Mouse (Mus musculus) heart, embryonic 10.5 days (tissue): ENCODE data around the gene Cd6. TPM values are rescaled to one million over a fixed set of nuclear protein-coding genes. Genes with fewer than 3 reads are reported as not detected.

Source experiments
- DNase-seq: peaks from one replicate; pipeline ENCODE4 v3.0.0-alpha.2; 2017; ENCODE audit warnings: low spot score
- H3K27ac ChIP-seq: fragments of 300-500 bp; sonication (generic); 2 replicates; pipeline ENCODE4 v1.5.1; 2016; ENCODE audit warnings: mild to moderate bottlenecking
- H3K27me3 ChIP-seq: fragments of 300-500 bp; sonication (generic); 2 replicates; pipeline ENCODE4 v1.6.1; 2016; ENCODE audit warnings: mild to moderate bottlenecking; ENCODE audit not compliant: poor library complexity, insufficient read depth, severe bottlenecking
- H3K36me3 ChIP-seq: fragments of 300-500 bp; sonication (generic); 2 replicates; pipeline ENCODE4 v1.6.1; 2016; ENCODE audit warnings: mild to moderate bottlenecking, moderate library complexity
- H3K4me1 ChIP-seq: fragments of 300-500 bp; sonication (generic); 2 replicates; pipeline ENCODE4 v1.6.1; 2016; ENCODE audit warnings: mild to moderate bottlenecking
- H3K4me3 ChIP-seq: fragments of 300-500 bp; sonication (generic); 2 replicates; pipeline ENCODE4 v1.5.1; 2016; ENCODE audit warnings: mild to moderate bottlenecking, moderate library complexity
- H3K9me3 ChIP-seq: fragments of 300-500 bp; sonication (generic); 2 replicates; pipeline ENCODE4 v1.6.1; 2016; ENCODE audit warnings: mild to moderate bottlenecking, moderate library complexity
- WGBS: fragments of 180-500 bp; shearing (Covaris S2); methylation state at CpG from one replicate; pipeline ENCODE4 v1.1.7; 2016; 5-methylcytosine and 5-hydroxymethylcytosine counted together
- polyA plus RNA-seq: library from polyadenylated mRNA; unstranded; fragments of >200 nt; fragmentation: Nextera tagmentation; extraction: Ambion mirVana; gene quantifications from 2 replicates; pipeline ENCODE4 v1.2.1, GENCODE M21; 2016

The Cd6 gene
- polyA plus RNA-seq, 1 experiment from 2014 or later = not detected

DNA sequence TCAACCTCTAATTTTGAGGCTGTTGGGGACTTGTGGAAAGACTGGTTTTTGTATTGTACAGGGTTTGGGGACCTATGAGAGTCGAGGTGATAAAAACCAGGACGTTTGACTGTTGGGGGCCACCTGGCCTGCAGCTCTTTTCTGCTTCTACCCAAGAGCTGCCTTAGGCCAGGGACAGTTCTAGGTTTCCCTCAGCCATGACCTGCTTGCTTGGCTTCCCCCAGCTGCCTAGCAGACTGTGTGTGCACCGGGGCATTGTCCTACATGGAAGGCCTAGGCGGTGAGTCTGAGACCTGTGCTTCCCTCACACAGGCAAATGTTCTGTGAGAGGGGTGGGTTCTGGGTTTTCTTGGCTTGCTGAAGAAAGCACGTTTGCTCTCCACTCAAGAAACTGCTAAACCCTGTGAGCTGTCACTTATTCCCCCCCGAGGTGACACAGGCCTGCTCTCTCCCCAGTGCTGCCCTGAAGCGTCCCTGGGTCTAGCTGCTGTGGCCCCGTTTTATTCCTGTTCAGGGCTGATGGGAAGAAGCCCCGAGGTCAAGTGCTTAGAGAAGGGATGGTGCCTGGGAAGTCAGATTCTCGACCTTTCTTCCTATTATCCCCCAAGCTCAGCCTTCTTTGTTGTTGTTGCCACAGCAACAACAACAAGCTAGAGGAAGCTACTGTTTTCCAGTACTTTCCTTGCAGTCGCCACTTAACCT is 81.3 kb downstream of the Cd6 start:
- Histone ChIP-seq H3K27me3 (no peaks in the 10 kb centered on the region), H3K27ac (no peak overlapping the region), H3K4me3 (no peak overlapping the region), H3K9me3 (no peaks in the 10 kb centered on the region), H3K36me3 (no peaks in the 10 kb centered on the region), H3K4me1 (no peaks in the 10 kb centered on the region)
- WGBS = 59% methylated on average over 11 of the region's 11 CpGs
- peak; percentile 73 for DNase-seq

DNA sequence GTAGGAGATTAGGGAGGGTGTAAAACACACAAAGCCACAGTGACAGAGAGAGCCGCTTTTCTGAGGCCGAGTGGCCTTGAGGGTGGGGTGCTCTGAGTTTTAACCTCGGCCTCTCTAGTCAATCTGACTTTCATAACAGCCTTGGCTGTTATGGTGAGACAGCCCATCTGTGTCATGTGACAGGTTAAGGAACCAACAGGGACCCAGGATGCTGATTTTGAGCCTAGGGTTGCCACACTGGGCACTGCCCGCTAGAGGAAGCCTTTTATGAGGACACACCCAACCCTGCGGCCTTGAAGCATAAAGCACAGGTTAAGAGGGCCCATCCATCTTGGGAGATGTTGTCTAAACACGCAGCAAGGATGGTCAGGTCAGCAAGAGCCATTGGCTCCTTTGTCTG is 82.1 kb downstream of the Cd6 start:
- 83% methylated on average over 6 of the region's 6 CpGs for WGBS
- no peak overlapping the region for H3K27ac ChIP-seq

DNA sequence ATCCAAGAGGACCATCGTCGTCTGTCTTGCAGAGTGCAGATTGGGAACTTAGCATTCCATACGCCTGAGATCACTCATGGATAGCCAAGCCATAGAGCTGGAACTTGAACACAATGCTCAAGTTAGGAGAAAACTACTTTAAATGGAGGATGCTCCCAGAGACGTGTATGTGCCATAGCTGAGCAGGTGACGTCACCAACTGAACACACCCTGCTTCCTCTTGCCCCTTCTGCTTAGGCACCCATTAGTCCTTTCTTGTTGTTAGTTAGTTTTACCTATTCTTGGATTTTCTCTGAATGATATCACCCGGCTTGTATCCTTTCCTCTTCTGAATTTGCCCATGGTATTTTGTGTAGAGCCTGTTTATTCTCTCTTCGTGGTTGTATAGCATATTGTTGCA is 82.7 kb downstream of the Cd6 start:
- Histone ChIP-seq H3K27ac (no peak overlapping the region), H3K4me1 (no peaks in the 10 kb centered on the region), H3K4me3 (no peak overlapping the region), H3K9me3 (no peaks in the 10 kb centered on the region), H3K36me3 (no peaks in the 10 kb centered on the region), H3K27me3 (no peaks in the 10 kb centered on the region)
- DNase-seq = no peak
- WGBS = 76% methylated on average over 7 of the region's 7 CpGs

More for the DNA sequence above, 82.1 kb downstream of the Cd6 start:
- Histone ChIP-seq H3K9me3 (no peaks in the 10 kb centered on the region), H3K36me3 (no peaks in the 10 kb centered on the region), H3K4me3 (no peak overlapping the region), H3K4me1 (no peaks in the 10 kb centered on the region), H3K27me3 (no peaks in the 10 kb centered on the region)
- peak; percentile 65 for DNase-seq

DNA sequence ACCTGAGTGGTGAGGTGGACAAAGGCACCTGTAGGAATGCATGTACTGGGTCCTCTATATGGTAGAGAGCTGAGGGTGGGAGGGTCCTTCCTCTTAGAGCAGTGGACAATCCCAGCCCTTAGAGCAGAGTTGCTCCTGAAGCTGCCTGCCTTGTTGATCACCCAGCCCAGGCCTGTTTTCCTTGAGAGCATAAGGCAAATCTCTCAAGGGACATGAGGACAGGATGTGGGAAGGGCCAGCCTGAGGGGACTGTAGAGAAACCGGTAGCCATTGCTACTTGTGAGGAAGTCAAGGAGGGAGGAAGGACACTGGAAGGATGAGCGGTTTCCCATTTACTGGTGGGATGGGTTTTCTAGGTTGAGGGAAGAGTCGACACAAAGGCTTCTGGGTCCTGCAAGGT is 87.3 kb downstream of the Cd6 start:
- WGBS = 56% methylated on average over 3 of the region's 3 CpGs
- peak; percentile 69 for DNase-seq
- Histone ChIP-seq H3K4me1 (peaks cover 14% of the 10 kb centered on the region), H3K4me3 (no peak overlapping the region), H3K36me3 (no peaks in the 10 kb centered on the region), H3K27ac (no peak overlapping the region), H3K9me3 (no peaks in the 10 kb centered on the region), H3K27me3 (0 out of 2 replicates have a peak, but pooled peaks cover 5% of the 10 kb centered on the region)

DNA sequence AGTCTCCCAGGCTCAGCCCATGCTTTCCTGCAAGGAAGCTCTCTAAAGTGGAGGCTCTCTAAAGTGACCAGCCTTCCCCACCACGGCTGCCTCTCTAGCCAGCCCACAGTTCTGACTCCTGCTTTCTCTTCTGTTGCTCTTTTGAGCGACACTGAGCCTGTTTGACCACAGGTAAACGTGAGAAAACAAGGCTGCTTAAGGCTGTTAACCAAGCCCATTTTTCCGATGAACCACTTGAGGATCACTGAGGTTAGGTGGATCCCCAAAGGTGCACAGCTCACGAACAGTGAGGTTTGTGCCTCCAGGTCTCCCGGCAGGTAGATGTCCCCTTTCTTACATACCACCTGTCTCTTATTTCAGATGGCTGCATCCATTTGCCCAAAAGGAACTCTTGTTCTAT is 87.7 kb downstream of the Cd6 start:
- no peak for DNase-seq
- Histone ChIP-seq H3K27ac (no peak overlapping the region), H3K4me3 (no peak overlapping the region), H3K36me3 (no peaks in the 10 kb centered on the region), H3K4me1 (peaks cover 14% of the 10 kb centered on the region), H3K9me3 (no peaks in the 10 kb centered on the region), H3K27me3 (0 out of 2 replicates have a peak, but pooled peaks cover 5% of the 10 kb centered on the region)
- WGBS = 78% methylated on average over 6 of the region's 6 CpGs

DNA sequence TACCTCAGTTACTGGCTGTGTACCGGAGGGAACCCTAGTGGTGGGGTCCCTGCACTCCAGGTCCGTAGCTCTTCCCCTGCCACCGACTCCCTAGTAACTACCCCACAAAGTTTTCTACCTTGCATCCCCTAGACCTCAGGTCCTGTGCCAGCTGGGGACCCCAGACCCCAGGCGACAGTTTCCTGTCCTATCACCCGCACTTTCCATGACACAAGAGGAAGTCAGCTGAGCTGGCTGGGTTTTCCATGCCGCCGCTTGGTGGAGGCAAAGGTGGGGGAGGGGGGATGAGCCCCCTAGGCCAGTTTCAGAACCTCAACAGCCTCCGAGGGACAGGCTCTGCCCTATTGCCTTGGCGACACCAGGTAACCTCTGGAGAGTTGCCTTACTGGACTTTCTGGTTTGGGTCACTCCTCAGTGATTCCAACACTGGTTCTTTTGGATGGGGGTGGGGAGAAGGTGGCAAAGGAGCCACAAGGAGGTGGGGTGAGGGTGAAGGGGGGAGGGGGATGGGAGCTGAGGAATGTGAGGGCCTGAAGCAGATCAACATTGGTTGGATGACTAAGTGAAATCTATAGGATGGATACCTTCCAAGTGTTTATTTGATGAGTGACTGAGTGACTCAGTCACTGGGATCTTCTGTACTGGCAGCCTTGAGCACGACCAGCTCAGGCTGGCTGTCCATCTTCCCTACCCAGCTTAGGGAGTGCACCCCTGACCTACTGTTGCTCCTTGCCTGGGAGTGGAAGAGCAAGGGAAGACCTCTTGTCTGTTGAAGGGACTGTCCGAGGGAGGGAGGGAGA is 89.0 kb downstream of the Cd6 start:
- peaks cover 14% of the 10 kb centered on the region for H3K4me1 ChIP-seq
- no peaks in the 10 kb centered on the region for H3K9me3 ChIP-seq
- H3K27me3 ChIP-seq = 0 out of 2 replicates have a peak, but pooled peaks cover 5% of the 10 kb centered on the region
- DNase-seq = no peak
- 28% methylated on average over 11 of the region's 11 CpGs for WGBS
- no peak overlapping the region; the same call in 1 of the 2 replicates for H3K4me3 ChIP-seq
- peak overlapping the region; percentile 49; the same call in 1 of the 2 replicates for H3K27ac ChIP-seq
- no peaks in the 10 kb centered on the region for H3K36me3 ChIP-seq

DNA sequence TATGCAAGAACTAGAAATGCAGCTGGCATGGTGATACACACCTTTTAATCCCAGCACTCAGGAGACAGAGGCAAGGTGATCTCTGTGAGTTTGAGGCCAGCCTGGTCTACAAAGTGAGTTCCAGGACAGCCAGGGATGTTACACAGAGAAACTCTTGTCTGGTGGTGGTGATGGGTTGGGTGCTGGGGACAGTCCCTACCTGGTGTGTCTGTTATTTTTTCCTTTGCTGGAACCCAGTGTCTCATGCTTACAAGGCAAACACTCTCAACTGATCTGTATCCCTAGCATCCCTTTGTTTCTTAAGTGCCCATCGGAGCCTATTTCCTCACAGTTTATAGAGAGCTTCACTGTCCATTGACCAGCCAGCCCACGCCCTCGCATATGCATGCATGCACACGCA is 89.9 kb downstream of the Cd6 start:
- Histone ChIP-seq H3K27me3 (0 out of 2 replicates have a peak, but pooled peaks cover 5% of the 10 kb centered on the region), H3K4me3 (no peak overlapping the region), H3K4me1 (peaks cover 14% of the 10 kb centered on the region), H3K9me3 (no peaks in the 10 kb centered on the region), H3K27ac (no peak overlapping the region), H3K36me3 (no peaks in the 10 kb centered on the region)
- no peak for DNase-seq
- WGBS = 86% methylated on average over 4 of the region's 4 CpGs

Other genes with a start within 250 kb of the Cd6 start
- gene Ddb1, start 224.7 kb downstream of the Cd6 start, polyA plus RNA-seq = 410 and 426 TPM in 2 replicates
- gene Tkfc, start 224.4 kb downstream of the Cd6 start, polyA plus RNA-seq = 15.2 and 17.3 TPM in 2 replicates
- gene Vwce, start 195.8 kb downstream of the Cd6 start, polyA plus RNA-seq = 0.81 and 3.0 TPM in 2 replicates
- not detected in 2 replicates for gene Pga5, start 152.0 kb downstream of the Cd6 start, polyA plus RNA-seq
- gene Vps37c, start 141.3 kb downstream of the Cd6 start, polyA plus RNA-seq = 26.5 and 26.7 TPM in 2 replicates
- 0.18 and 0.28 TPM in 2 replicates for gene Cd5, start 91.1 kb downstream of the Cd6 start, polyA plus RNA-seq
- gene Slc15a3, start 9.7 kb upstream of the Cd6 start, polyA plus RNA-seq = 0.16 and 0.22 TPM in 2 replicates
- 63.8 and 77.5 TPM in 2 replicates for gene Tmem132a, start 39.9 kb upstream of the Cd6 start, polyA plus RNA-seq
- gene Tmem109, start 51.9 kb upstream of the Cd6 start, polyA plus RNA-seq = 67.8 and 68.2 TPM in 2 replicates
- 21.3 and 48.5 TPM in 2 replicates for gene Prpf19, start 65.2 kb upstream of the Cd6 start, polyA plus RNA-seq
- not detected in 2 replicates for gene Zp1, start 90.6 kb upstream of the Cd6 start, polyA plus RNA-seq
- gene Ptgdr2, start 107.1 kb upstream of the Cd6 start, polyA plus RNA-seq = 0.19 and 0.30 TPM in 2 replicates
- gene Ccdc86, start 119.2 kb upstream of the Cd6 start, polyA plus RNA-seq = 27.2 and 39.6 TPM in 2 replicates
- gene Ms4a10, start 144.6 kb upstream of the Cd6 start, polyA plus RNA-seq = 0.20 TPM in 1 of 2 replicates, not detected in the other
- not detected in 2 replicates for gene Ms4a15, start 163.2 kb upstream of the Cd6 start, polyA plus RNA-seq
- gene Ms4a18, start 188.0 kb upstream of the Cd6 start, polyA plus RNA-seq = not detected in 2 replicates